Mouse (Mus musculus): ENCODE measurements around the gene Cyp2d26.

GRCm38 (mm10) chr15:82829917-82830316 is 35.8 kb upstream of the Cyp2d26 start:
- no peak for TF ChIP-seq CTCF (IDR thresholded peaks at IDR 0.05; ENCODE audit: low read depth)
- TF ChIP-seq EP300 (optimal IDR thresholded peaks at IDR 0.05): no peak

Measured in stomach, postnatal 0 days (tissue).